Mouse (Mus musculus): ENCODE measurements at regions not wholly inside any gene's neighbourhood (a gene's known extent, or its start where the extent isn't known, plus 50 kb on each side); places are given as distances from the start of the nearest gene placed in this dataset.

- no peak for DNase-seq (ENCODE audit: low read depth, low spot score)
Measured at GRCm38 (mm10) chr7:95810096-95810495, 360.9 kb upstream of the Tenm4 start.

- DNase-seq (ENCODE audit: low read depth, low spot score): no peak
Measured at GRCm38 (mm10) chr7:95814865-95815264, 356.2 kb upstream of the Tenm4 start.

DNA sequence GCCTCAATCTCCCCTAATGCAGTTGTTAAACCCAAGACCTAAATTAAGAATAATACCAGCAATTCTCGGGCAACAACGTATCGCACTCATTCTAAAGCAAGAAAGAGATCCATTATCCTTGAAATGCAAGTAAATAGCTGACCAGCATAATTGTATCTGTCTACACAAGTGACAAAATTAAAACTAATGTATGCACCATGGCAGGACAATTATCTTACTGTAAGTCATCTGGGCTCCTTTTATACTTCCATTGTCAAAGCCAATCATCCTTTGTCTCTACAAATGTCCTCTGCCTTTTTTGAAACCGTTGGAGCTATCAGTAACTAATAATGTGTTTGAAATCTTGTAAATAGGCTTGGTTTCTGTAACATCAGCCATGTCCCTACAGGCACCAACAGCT is 347.5 kb upstream of the Tenm4 start:
- no peak for DNase-seq (ENCODE audit: low read depth, low spot score)

GRCm38 (mm10) chr7:95829889-95830288 is 341.2 kb upstream of the Tenm4 start:
- DNase-seq (ENCODE audit: low read depth, low spot score): no peak

DNA sequence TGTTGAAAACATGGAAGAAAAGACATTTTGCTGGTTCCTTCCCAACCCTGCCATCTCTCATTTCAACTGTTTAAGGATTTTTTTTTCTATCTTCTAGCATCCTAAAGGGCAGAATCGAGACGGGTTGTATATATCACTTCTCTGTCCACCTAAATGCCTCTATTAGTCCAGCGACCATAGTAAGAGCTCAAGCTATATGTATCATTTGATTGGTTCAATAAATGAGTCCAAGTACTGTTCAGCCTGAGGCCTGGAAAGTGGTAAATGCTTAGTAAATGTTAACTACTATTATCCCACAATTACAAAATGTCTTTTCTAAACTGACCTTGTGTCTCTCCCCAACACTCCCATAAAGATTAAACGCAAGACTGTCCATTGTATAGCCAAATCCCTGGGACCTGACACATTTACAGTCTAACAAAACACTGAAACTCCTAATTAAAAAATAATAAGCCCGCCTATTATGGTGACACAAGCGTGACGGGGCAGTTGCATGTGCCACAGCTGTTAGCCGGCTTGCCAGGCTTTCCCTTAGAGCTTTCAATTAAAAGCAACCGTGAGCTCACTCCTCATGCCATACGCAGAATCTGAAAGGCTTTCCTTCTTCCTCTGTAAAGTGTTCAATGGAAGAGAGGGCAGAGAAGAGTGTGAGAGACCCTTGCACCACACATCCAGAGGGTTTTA is 336.7 kb upstream of the Tenm4 start:
- no peak for DNase-seq (ENCODE audit: low read depth, low spot score)

GRCm38 (mm10) chr7:95840476-95840875 is 330.6 kb upstream of the Tenm4 start:
- no peak for DNase-seq (ENCODE audit: low read depth, low spot score)

- no peak for DNase-seq (ENCODE audit: low read depth, low spot score)
Measured at GRCm38 (mm10) chr7:95849874-95850273, 321.2 kb upstream of the Tenm4 start.

GRCm38 (mm10) chr7:95852630-95853029 is 318.4 kb upstream of the Tenm4 start:
- DNase-seq (ENCODE audit: low read depth, low spot score): no peak

- no peak for DNase-seq (ENCODE audit: low read depth, low spot score)
Measured at GRCm38 (mm10) chr7:95853225-95853812, 317.7 kb upstream of the Tenm4 start.

- DNase-seq (ENCODE audit: low read depth, low spot score): no peak
Measured at GRCm38 (mm10) chr7:95858247-95858646, 312.8 kb upstream of the Tenm4 start.

GRCm38 (mm10) chr7:95864233-95864632 is 306.8 kb upstream of the Tenm4 start:
- no peak for DNase-seq (ENCODE audit: low read depth, low spot score)

DNA sequence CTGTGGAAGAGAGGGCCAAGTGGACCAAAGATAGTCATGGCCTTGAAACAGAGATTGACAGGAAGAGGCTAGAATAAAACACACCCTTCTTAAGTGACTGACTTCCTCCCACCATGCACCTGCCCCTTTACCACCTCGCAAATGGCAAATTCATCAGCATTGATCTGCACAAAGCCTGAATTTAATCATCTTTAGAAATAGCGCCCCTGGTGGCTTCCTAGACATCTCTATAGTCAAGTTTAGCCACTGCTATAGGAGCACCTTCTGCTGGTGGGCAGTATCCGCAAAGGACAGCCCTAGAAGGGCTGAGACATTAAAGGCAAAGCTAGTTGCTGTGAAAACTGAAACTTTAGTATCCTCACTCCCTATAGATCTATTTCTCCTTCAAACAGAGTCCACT is 305.8 kb upstream of the Tenm4 start:
- DNase-seq (ENCODE audit: low read depth, low spot score): no peak

DNA sequence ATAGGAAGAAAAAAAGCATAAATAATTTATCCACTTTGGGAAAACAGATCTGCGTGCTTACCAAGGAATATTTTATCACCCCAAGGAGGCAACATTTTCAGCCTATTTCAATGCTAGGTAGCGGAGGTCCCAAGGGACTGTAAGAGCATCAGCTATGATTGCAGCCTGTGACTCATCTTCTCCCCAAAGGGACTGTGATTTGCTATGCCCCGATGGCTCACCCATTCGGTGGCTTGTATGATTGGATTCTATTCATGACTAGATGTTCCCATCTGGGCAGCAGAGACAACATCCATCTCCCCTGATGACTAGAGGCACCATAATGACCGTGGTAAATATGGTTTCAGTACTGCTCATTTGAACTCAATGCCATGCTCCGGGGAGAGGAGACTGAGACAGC is 302.3 kb upstream of the Tenm4 start:
- DNase-seq (ENCODE audit: low read depth, low spot score): no peak

DNA sequence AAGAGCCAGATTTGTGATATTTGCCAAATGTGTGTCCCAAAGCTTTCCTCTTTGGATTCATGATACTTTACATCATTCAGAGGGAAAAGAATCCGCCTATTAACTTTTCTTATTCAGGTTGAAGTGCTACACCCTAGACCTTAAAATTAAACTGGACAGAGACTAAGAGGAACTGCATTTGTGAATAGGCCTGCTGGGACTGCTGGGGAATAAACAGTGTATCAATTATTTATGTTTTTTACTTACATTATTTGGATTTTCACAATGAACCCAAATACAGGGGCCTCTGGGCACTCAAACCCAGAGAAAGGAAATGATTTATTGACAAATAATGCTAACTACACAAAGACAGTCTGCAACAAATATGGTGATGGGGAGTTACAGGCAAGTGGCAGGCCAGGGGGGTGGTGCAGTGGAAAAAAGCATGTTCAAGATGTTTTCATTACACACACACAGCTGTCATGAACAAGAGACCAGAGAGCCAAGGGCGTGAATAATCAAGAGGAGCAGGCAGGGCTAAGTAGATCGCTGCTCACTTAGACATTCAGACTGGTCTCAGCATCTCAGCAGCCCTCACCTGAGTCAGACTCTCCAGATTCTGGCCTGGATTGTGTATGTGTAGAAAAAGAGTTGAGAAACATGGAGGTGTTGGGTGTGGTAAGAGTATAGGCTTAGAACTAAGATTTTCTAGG is 290.3 kb upstream of the Tenm4 start:
- no peak for DNase-seq (ENCODE audit: low read depth, low spot score)

DNA sequence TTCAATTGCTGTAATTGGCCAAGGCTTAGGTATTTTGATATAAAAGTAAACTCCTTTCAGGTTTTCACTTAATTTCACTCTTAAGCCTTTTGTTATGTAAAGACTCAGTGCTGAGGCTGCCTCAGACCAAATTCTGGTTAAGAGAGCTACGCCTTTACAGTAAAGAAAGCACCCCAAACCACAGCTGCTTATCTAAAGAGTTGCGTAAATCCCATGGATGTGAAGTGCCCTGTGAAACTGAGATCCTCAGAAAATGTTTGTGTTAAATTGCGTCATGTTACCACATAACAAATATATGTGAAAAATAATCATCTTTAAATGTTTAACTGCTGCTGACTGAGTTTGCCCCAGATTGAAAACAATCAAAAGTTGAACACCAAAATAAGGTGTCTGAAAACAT is 269.5 kb upstream of the Tenm4 start:
- no peak for DNase-seq (ENCODE audit: low read depth, low spot score)

DNA sequence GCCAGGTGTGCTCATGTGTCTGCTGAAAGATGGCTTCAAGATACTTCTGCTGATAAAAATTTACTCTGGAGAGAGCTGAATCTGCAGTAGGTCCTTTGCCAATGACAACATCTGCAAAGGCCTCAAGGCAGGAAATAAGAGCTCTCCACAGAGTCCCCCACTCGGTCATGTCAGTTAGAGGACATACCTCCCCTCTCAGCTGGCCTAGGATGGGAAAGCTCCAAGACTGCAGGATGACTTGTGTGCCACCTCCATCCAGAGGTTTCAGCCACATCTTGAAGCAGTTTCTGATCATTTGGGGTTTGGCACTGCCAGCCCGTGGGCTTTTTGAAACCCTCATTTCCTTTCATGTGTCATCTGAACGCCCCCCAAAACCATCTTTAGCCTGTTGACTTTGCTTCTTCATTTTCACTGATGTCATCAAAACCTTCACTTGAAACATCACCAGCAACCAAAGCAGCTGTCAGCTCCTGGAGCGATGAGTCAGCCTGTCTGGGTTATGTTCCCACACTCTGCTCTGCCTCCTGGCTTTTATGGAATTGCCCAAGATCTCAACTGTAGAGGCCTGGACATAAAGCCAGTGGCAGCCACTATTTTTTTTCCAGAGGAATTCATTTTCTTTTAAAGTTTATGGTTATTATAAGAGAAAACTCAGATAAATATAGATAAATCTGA is 256.5 kb upstream of the Tenm4 start:
- DNase-seq (ENCODE audit: low read depth, low spot score): no peak

- no peak for DNase-seq (ENCODE audit: low read depth, low spot score)
Measured at GRCm38 (mm10) chr7:95919932-95920331, 251.1 kb upstream of the Tenm4 start.

GRCm38 (mm10) chr7:95924805-95925204 is 246.2 kb upstream of the Tenm4 start:
- no peak for DNase-seq (ENCODE audit: low read depth, low spot score)

- DNase-seq (ENCODE audit: low read depth, low spot score): no peak
Measured at GRCm38 (mm10) chr7:95926119-95927039, 244.7 kb upstream of the Tenm4 start.

- no peak for DNase-seq (ENCODE audit: low read depth, low spot score)
Measured at GRCm38 (mm10) chr7:95936599-95936998, 234.4 kb upstream of the Tenm4 start.

GRCm38 (mm10) chr7:95943420-95943819 is 227.6 kb upstream of the Tenm4 start:
- DNase-seq (ENCODE audit: low read depth, low spot score): no peak
